Mouse (Mus musculus): ENCODE results near the gene Disp3. TPM values are rescaled to one million over a fixed set of nuclear protein-coding genes. Genes with fewer than 3 reads are reported as not detected.

Disp3 gene
- polyA plus RNA-seq, 1 experiment from 2014 or later, result 0.02 TPM

DNA sequence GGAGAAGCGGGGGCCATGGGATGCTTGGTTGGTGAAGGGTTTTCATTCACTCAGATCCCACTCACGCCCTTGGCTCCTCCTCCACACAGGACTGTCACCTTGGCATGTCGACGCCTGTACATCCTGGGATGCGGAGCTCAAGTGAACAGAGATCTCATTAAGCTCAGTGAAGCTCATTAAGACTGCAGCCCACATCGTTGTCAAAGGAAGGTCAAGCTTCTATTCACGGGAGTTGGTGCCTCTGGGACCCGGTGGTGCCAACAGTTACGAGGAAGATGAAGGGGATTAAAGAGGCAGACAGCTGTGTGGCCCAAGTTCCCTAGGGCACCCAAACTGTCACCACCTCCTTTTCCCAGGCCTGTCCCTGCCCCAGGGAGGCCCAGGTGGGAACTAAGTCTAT, 49.5 kb downstream of the Disp3 start:
- DNase-seq (ENCODE audit: low spot score), result no peak
- ATAC-seq, result no peak
- Histone ChIP-seq H3K9ac (replicated peaks; ENCODE audit: low read depth) (no peak overlapping the region), H3K27me3 (replicated peaks; ENCODE audit: insufficient read depth, low read length) (no peaks in the 10 kb centered on the region), H3K4me2 (replicated peaks; ENCODE audit: low read depth, low read length) (no peak overlapping the region), H3K9me3 (ENCODE audit: low read length) (no peaks in the 10 kb centered on the region), H3K4me1 (ENCODE audit: insufficient read depth, low read depth, low read length) (no peaks in the 10 kb centered on the region), H3K4me3 (ENCODE audit: low read depth, low read length) (no peak overlapping the region), H3K27ac (ENCODE audit: low read length) (no peak overlapping the region), H3K36me3 (ENCODE audit: insufficient read depth, low read length) (no peaks in the 10 kb centered on the region)
- 58% methylated on average over 9 of the region's 9 CpGs for WGBS
- no peak for TF ChIP-seq EP300 (IDR thresholded peaks at IDR 0.05)
- no peak for TF ChIP-seq CTCF (IDR thresholded peaks at IDR 0.05)

DNA sequence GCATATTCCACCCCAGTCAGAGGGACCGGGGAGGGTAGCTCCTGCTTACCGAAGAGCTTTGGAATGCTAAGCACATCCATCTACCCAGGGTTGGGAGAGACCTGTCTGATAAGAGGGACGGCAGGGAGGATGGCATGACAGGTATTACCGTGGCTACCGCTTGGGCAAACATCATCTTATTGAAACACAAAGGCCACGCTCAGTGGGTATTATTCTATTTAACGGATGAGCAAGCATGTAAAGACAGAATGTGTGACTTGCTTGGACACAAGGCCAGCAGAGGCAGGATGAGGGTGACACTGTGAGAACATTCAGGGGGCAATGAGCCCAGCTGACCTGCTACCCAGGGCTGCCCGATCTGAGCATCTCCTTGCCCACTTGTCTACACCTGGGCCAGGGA, 51.1 kb downstream of the Disp3 start:
- WGBS, result 53% methylated on average over 8 of the region's 8 CpGs
- ATAC-seq (no peak), DNase-seq (ENCODE audit: low spot score) (no peak)
- H3K27ac ChIP-seq (ENCODE audit: low read length), result no peak overlapping the region
- no peaks in the 10 kb centered on the region for H3K9me3 ChIP-seq (ENCODE audit: low read length)
- no peak overlapping the region for H3K4me2 ChIP-seq (replicated peaks; ENCODE audit: low read depth, low read length)
- no peaks in the 10 kb centered on the region for H3K4me1 ChIP-seq (ENCODE audit: insufficient read depth, low read depth, low read length)
- TF ChIP-seq CTCF (IDR thresholded peaks at IDR 0.05), result no peak
- TF ChIP-seq EP300 (IDR thresholded peaks at IDR 0.05), result no peak
- no peaks in the 10 kb centered on the region for H3K27me3 ChIP-seq (replicated peaks; ENCODE audit: insufficient read depth, low read length)
- H3K9ac ChIP-seq (replicated peaks; ENCODE audit: low read depth), result no peak overlapping the region
- no peaks in the 10 kb centered on the region for H3K36me3 ChIP-seq (ENCODE audit: insufficient read depth, low read length)
- H3K4me3 ChIP-seq (ENCODE audit: low read depth, low read length), result no peak overlapping the region

DNA sequence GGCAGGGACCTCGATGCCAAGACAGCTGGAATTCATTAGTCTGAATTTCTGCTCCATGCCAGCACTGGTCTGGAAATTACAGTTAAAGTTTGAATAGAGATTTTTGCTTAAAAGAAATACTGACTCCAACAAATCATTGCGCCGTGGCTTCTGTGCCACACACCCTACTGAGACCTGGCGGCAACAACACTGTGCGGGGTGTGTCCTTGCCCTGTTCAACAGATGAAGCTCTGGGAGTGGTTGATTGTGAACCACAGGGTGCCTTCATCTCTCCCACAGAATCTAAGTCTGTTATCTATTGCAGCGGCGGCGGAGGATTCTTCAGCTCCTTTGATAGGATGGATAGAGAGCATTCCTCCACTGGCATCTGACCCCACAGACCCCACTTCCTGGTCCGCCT, 54.7 kb downstream of the Disp3 start:
- H3K4me1 ChIP-seq (ENCODE audit: insufficient read depth, low read depth, low read length), result no peaks in the 10 kb centered on the region
- no peak overlapping the region for H3K4me2 ChIP-seq (replicated peaks; ENCODE audit: low read depth, low read length)
- no peaks in the 10 kb centered on the region for H3K36me3 ChIP-seq (ENCODE audit: insufficient read depth, low read length)
- DNase-seq (ENCODE audit: low spot score), result no peak
- no peak overlapping the region for H3K9ac ChIP-seq (replicated peaks; ENCODE audit: low read depth)
- H3K27ac ChIP-seq (ENCODE audit: low read length), result no peak overlapping the region
- H3K9me3 ChIP-seq (ENCODE audit: low read length), result no peaks in the 10 kb centered on the region
- TF ChIP-seq EP300 (IDR thresholded peaks at IDR 0.05) (no peak), CTCF (IDR thresholded peaks at IDR 0.05) (no peak)
- no peaks in the 10 kb centered on the region for H3K27me3 ChIP-seq (replicated peaks; ENCODE audit: insufficient read depth, low read length)
- ATAC-seq, result no peak
- WGBS, result 71% methylated on average over 9 of the region's 9 CpGs
- no peak overlapping the region for H3K4me3 ChIP-seq (ENCODE audit: low read depth, low read length)

DNA sequence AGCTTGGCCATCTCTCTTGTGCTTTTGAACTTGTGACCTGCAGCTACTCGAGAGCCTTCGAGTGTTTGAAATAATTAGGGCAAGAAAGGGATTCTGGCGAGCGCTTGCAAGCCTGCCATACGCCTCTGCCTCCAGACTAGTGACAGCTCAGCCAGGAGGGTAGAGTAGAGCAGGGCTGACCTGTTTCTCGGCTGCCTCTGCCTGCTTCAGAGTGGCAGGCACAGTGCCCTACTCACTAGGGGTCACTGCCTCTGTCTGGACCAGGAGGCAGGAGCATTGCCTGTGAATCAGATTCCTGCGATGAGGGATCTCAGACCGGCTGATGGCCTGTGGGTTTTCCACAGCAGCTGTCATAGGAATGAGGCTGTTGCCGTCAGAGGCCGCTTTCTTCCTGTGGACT, 55.1 kb downstream of the Disp3 start:
- 44% methylated on average over 10 of the region's 10 CpGs for WGBS
- ATAC-seq, result no peak

DNA sequence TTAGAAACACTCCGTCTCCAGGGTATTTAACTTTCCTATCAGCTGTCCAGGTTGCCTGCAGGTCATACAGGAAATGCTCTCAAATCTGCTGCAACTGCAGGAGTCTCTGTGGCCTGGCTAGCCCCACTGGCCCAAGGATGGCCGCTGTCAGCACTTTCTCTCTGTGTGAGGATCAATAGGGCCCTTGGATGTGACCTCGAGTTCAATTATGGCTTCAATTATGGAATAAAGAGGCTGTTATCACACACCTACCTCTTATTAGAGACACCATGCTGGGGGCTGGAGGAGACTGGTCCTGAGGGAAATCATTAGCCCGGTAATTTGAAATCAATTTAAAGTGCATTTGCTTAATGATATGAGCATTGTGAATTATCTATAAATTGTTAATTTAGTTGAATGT, 55.6 kb downstream of the Disp3 start:
- no peak overlapping the region for H3K9ac ChIP-seq (replicated peaks; ENCODE audit: low read depth)
- no peak overlapping the region for H3K27ac ChIP-seq (ENCODE audit: low read length)
- no peak for DNase-seq (ENCODE audit: low spot score)
- H3K9me3 ChIP-seq (ENCODE audit: low read length), result no peaks in the 10 kb centered on the region
- no peak for TF ChIP-seq CTCF (IDR thresholded peaks at IDR 0.05)
- no peaks in the 10 kb centered on the region for H3K36me3 ChIP-seq (ENCODE audit: insufficient read depth, low read length)
- ATAC-seq, result no peak
- H3K4me2 ChIP-seq (replicated peaks; ENCODE audit: low read depth, low read length), result no peak overlapping the region
- no peak overlapping the region for H3K4me3 ChIP-seq (ENCODE audit: low read depth, low read length)
- H3K27me3 ChIP-seq (replicated peaks; ENCODE audit: insufficient read depth, low read length), result no peaks in the 10 kb centered on the region
- no peaks in the 10 kb centered on the region for H3K4me1 ChIP-seq (ENCODE audit: insufficient read depth, low read depth, low read length)
- 55% methylated on average over 4 of the region's 4 CpGs for WGBS

More for the DNA sequence above, 55.1 kb downstream of the Disp3 start:
- Histone ChIP-seq H3K9ac (replicated peaks; ENCODE audit: low read depth) (no peak overlapping the region), H3K4me1 (ENCODE audit: insufficient read depth, low read depth, low read length) (no peaks in the 10 kb centered on the region), H3K36me3 (ENCODE audit: insufficient read depth, low read length) (no peaks in the 10 kb centered on the region), H3K9me3 (ENCODE audit: low read length) (no peaks in the 10 kb centered on the region), H3K4me3 (ENCODE audit: low read depth, low read length) (no peak overlapping the region), H3K27me3 (replicated peaks; ENCODE audit: insufficient read depth, low read length) (no peaks in the 10 kb centered on the region), H3K27ac (ENCODE audit: low read length) (no peak overlapping the region), H3K4me2 (replicated peaks; ENCODE audit: low read depth, low read length) (no peak overlapping the region)
- TF ChIP-seq EP300 (IDR thresholded peaks at IDR 0.05), result no peak
- TF ChIP-seq CTCF (IDR thresholded peaks at IDR 0.05), result no peak
- no peak for DNase-seq (ENCODE audit: low spot score)

DNA sequence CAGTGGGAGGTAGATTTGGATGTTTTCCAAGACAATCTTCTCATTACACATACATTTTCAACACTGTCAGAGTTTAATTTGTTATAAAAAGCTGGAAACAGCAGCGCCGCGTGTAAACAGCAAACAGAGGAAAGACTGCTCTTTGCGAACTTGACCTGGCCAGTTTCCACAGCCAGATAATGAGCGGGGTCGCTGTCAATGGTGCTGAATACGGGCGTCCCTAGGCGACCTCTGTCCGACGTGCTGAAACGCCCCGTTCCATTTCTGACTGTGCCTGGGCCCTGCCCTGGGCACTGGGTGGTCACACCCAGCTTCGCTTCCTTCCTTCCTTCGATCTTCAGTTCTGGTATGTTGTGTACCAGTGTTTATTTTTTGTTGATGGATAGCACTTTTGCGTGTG, 58.1 kb downstream of the Disp3 start:
- Histone ChIP-seq H3K4me2 (replicated peaks; ENCODE audit: low read depth, low read length) (no peak overlapping the region), H3K9ac (replicated peaks; ENCODE audit: low read depth) (no peak overlapping the region)
- DNase-seq (ENCODE audit: low spot score), result peak; percentile 67

DNA sequence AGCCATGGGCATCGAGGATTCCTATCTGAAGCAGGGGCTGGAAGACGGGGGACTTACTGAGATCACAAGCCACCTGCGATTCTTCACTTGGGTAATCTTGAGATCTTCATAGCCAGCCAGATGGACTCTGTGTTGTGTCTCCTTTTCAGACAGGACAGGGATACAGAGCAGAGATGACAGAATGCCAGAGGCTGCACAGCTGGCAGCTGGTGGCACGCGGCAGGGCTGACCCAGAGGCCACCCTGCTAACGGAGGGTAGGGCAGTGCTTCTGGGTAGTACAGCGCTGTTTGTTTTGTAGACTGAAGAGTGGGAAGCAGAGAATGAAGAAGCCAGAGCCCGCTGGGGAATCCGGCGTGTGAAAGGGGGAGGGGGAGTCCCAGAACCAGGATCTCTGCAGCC, 64.8 kb downstream of the Disp3 start:
- 28% methylated on average over 10 of the region's 10 CpGs for WGBS

More for the DNA sequence above, 58.1 kb downstream of the Disp3 start:
- Histone ChIP-seq H3K27me3 (replicated peaks; ENCODE audit: insufficient read depth, low read length) (no peaks in the 10 kb centered on the region), H3K4me1 (ENCODE audit: insufficient read depth, low read depth, low read length) (no peaks in the 10 kb centered on the region), H3K36me3 (ENCODE audit: insufficient read depth, low read length) (no peaks in the 10 kb centered on the region), H3K4me3 (ENCODE audit: low read depth, low read length) (no peak overlapping the region), H3K27ac (ENCODE audit: low read length) (no peak overlapping the region), H3K9me3 (ENCODE audit: low read length) (no peaks in the 10 kb centered on the region)
- WGBS, result 7% methylated on average over 16 of the region's 16 CpGs
- TF ChIP-seq CTCF (IDR thresholded peaks at IDR 0.05) (no peak), EP300 (IDR thresholded peaks at IDR 0.05) (no peak)
- ATAC-seq, result peak; percentile 44; the same call in 1 of the 2 replicates

More for the DNA sequence above, 64.8 kb downstream of the Disp3 start:
- no peaks in the 10 kb centered on the region for H3K36me3 ChIP-seq (ENCODE audit: insufficient read depth, low read length)
- DNase-seq (ENCODE audit: low spot score) (no peak), ATAC-seq (no peak)
- no peak overlapping the region for H3K4me2 ChIP-seq (replicated peaks; ENCODE audit: low read depth, low read length)
- no peaks in the 10 kb centered on the region for H3K9me3 ChIP-seq (ENCODE audit: low read length)
- no peak overlapping the region for H3K27ac ChIP-seq (ENCODE audit: low read length)
- no peak for TF ChIP-seq CTCF (IDR thresholded peaks at IDR 0.05)
- TF ChIP-seq EP300 (IDR thresholded peaks at IDR 0.05), result no peak
- H3K27me3 ChIP-seq (replicated peaks; ENCODE audit: insufficient read depth, low read length), result no peaks in the 10 kb centered on the region
- H3K4me1 ChIP-seq (ENCODE audit: insufficient read depth, low read depth, low read length), result no peaks in the 10 kb centered on the region
- H3K9ac ChIP-seq (replicated peaks; ENCODE audit: low read depth), result no peak overlapping the region
- no peak overlapping the region for H3K4me3 ChIP-seq (ENCODE audit: low read depth, low read length)
